Mouse (Mus musculus): ENCODE measurements around the gene Ttc38. TPM values are rescaled to one million over a fixed set of nuclear protein-coding genes. Genes with fewer than 3 reads are reported as not detected.

Gene Ttc38
- polyA plus RNA-seq, 1 experiment = 19.3 TPM

GRCm38 (mm10) chr15:85835335-85835734, 3.2 kb downstream of the Ttc38 start:
- DNase-seq = peak; percentile 25
- TF ChIP-seq CTCF (conservative IDR thresholded peaks at IDR 0.05; ENCODE audit: insufficient read depth, insufficient read length, low read depth, low read length) (peak; percentile 39; the same call in 1 of the 2 replicates), POLR2A (IDR thresholded peaks at IDR 0.05; ENCODE audit: low read depth, low read length) (no peak)
- Histone ChIP-seq H3K36me3 (ENCODE audit: control insufficient read depth, insufficient read depth, low read length) (no peaks in the 10 kb centered on the region), H3K27me3 (replicated peaks; ENCODE audit: control insufficient read depth, insufficient read depth, low read length) (no peaks in the 10 kb centered on the region), H3K4me3 (ENCODE audit: insufficient read depth, low read depth, low read length) (no peak overlapping the region), H3K4me1 (ENCODE audit: control insufficient read depth, insufficient read depth, low read length) (no peaks in the 10 kb centered on the region; the same call in 1 of the 2 replicates), H3K27ac (ENCODE audit: insufficient read depth, low read depth, low read length) (no peak overlapping the region)
- 58% methylated on average over 3 of the region's 3 CpGs for WGBS

- WGBS = 89% methylated on average over 5 of the region's 5 CpGs
- Histone ChIP-seq H3K27ac (ENCODE audit: insufficient read depth, low read depth, low read length) (no peak overlapping the region), H3K4me3 (ENCODE audit: insufficient read depth, low read depth, low read length) (no peak overlapping the region)
Measured at GRCm38 (mm10) chr15:85836887-85837286, 4.8 kb downstream of the Ttc38 start.

GRCm38 (mm10) chr15:85840983-85841382, 8.9 kb downstream of the Ttc38 start:
- Histone ChIP-seq H3K36me3 (ENCODE audit: control insufficient read depth, insufficient read depth, low read length) (no peaks in the 10 kb centered on the region), H3K27me3 (replicated peaks; ENCODE audit: control insufficient read depth, insufficient read depth, low read length) (no peaks in the 10 kb centered on the region), H3K4me1 (ENCODE audit: control insufficient read depth, insufficient read depth, low read length) (no peaks in the 10 kb centered on the region; the same call in 1 of the 2 replicates), H3K27ac (ENCODE audit: insufficient read depth, low read depth, low read length) (no peak overlapping the region), H3K4me3 (ENCODE audit: insufficient read depth, low read depth, low read length) (no peak overlapping the region)
- 40% methylated on average over 6 of the region's 6 CpGs for WGBS
- TF ChIP-seq POLR2A (IDR thresholded peaks at IDR 0.05; ENCODE audit: low read depth, low read length) (no peak), CTCF (conservative IDR thresholded peaks at IDR 0.05; ENCODE audit: insufficient read depth, insufficient read length, low read depth, low read length) (peak; percentile 62)
- peak; percentile 15 for DNase-seq

More at GRCm38 (mm10) chr15:85836887-85837286, 4.8 kb downstream of the Ttc38 start:
- Histone ChIP-seq H3K27me3 (replicated peaks; ENCODE audit: control insufficient read depth, insufficient read depth, low read length) (no peaks in the 10 kb centered on the region), H3K36me3 (ENCODE audit: control insufficient read depth, insufficient read depth, low read length) (no peaks in the 10 kb centered on the region), H3K4me1 (ENCODE audit: control insufficient read depth, insufficient read depth, low read length) (no peaks in the 10 kb centered on the region; the same call in 1 of the 2 replicates)
- DNase-seq = no peak
- TF ChIP-seq POLR2A (IDR thresholded peaks at IDR 0.05; ENCODE audit: low read depth, low read length) (no peak), CTCF (conservative IDR thresholded peaks at IDR 0.05; ENCODE audit: insufficient read depth, insufficient read length, low read depth, low read length) (no peak)

- H3K27ac ChIP-seq (ENCODE audit: insufficient read depth, low read depth, low read length) = no peak overlapping the region
- no peaks in the 10 kb centered on the region for H3K27me3 ChIP-seq (replicated peaks; ENCODE audit: control insufficient read depth, insufficient read depth, low read length)
- H3K4me1 ChIP-seq (ENCODE audit: control insufficient read depth, insufficient read depth, low read length) = no peaks in the 10 kb centered on the region; the same call in 1 of the 2 replicates
- peak; percentile 74 for DNase-seq
- WGBS = 68% methylated on average over 5 of the region's 5 CpGs
- TF ChIP-seq CTCF (conservative IDR thresholded peaks at IDR 0.05; ENCODE audit: insufficient read depth, insufficient read length, low read depth, low read length) (no peak), POLR2A (IDR thresholded peaks at IDR 0.05; ENCODE audit: low read depth, low read length) (no peak)
- H3K36me3 ChIP-seq (ENCODE audit: control insufficient read depth, insufficient read depth, low read length) = no peaks in the 10 kb centered on the region
- H3K4me3 ChIP-seq (ENCODE audit: insufficient read depth, low read depth, low read length) = no peak overlapping the region
Measured at GRCm38 (mm10) chr15:85841796-85842360, 9.8 kb downstream of the Ttc38 start.

- H3K27ac ChIP-seq (ENCODE audit: insufficient read depth, low read depth, low read length) = no peak overlapping the region
- no peak overlapping the region for H3K4me3 ChIP-seq (ENCODE audit: insufficient read depth, low read depth, low read length)
- TF ChIP-seq CTCF (conservative IDR thresholded peaks at IDR 0.05; ENCODE audit: insufficient read depth, insufficient read length, low read depth, low read length) = no peak
- no peak for TF ChIP-seq POLR2A (IDR thresholded peaks at IDR 0.05; ENCODE audit: low read depth, low read length)
- no peaks in the 10 kb centered on the region for H3K27me3 ChIP-seq (replicated peaks; ENCODE audit: control insufficient read depth, insufficient read depth, low read length)
- no peaks in the 10 kb centered on the region; the same call in 1 of the 2 replicates for H3K4me1 ChIP-seq (ENCODE audit: control insufficient read depth, insufficient read depth, low read length)
- DNase-seq = no peak
- no peaks in the 10 kb centered on the region for H3K36me3 ChIP-seq (ENCODE audit: control insufficient read depth, insufficient read depth, low read length)
Measured at GRCm38 (mm10) chr15:85845071-85845470, 13.0 kb downstream of the Ttc38 start.

- Histone ChIP-seq H3K27me3 (replicated peaks; ENCODE audit: control insufficient read depth, insufficient read depth, low read length) (no peaks in the 10 kb centered on the region), H3K4me3 (ENCODE audit: insufficient read depth, low read depth, low read length) (no peak overlapping the region), H3K36me3 (ENCODE audit: control insufficient read depth, insufficient read depth, low read length) (no peaks in the 10 kb centered on the region), H3K4me1 (ENCODE audit: control insufficient read depth, insufficient read depth, low read length) (no peaks in the 10 kb centered on the region), H3K27ac (ENCODE audit: insufficient read depth, low read depth, low read length) (no peak overlapping the region)
- DNase-seq = peak; percentile 75
- TF ChIP-seq POLR2A (IDR thresholded peaks at IDR 0.05; ENCODE audit: low read depth, low read length) (no peak), CTCF (conservative IDR thresholded peaks at IDR 0.05; ENCODE audit: insufficient read depth, insufficient read length, low read depth, low read length) (no peak)
- 73% methylated on average over 12 of the region's 12 CpGs for WGBS
Measured at GRCm38 (mm10) chr15:85851656-85852392, 19.7 kb downstream of the Ttc38 start.

- Histone ChIP-seq H3K4me1 (ENCODE audit: control insufficient read depth, insufficient read depth, low read length) (no peaks in the 10 kb centered on the region), H3K27me3 (replicated peaks; ENCODE audit: control insufficient read depth, insufficient read depth, low read length) (no peaks in the 10 kb centered on the region), H3K4me3 (ENCODE audit: insufficient read depth, low read depth, low read length) (peak overlapping the region; percentile 74), H3K27ac (ENCODE audit: insufficient read depth, low read depth, low read length) (peak overlapping the region; percentile 25; the same call in 1 of the 2 replicates), H3K36me3 (ENCODE audit: control insufficient read depth, insufficient read depth, low read length) (no peaks in the 10 kb centered on the region)
- 8% methylated on average over 15 of the region's 15 CpGs for WGBS
- TF ChIP-seq POLR2A (IDR thresholded peaks at IDR 0.05; ENCODE audit: low read depth, low read length) = no peak
- TF ChIP-seq CTCF (conservative IDR thresholded peaks at IDR 0.05; ENCODE audit: insufficient read depth, insufficient read length, low read depth, low read length) = no peak
- no peak for DNase-seq
Measured at GRCm38 (mm10) chr15:85858980-85859489, 26.9 kb downstream of the Ttc38 start.
